In genomic region chr11:59662877-59663775, GRCm38 (mm10) we compare ENCODE assay signal across 8 mouse cellular contexts. TPM values are rescaled to one million over a fixed set of nuclear protein-coding genes. Genes with fewer than 3 reads are reported as not detected.
DNase-seq lines count a peak whose midpoint lies in the region; ATAC-seq and TF ChIP-seq lines count a peak whose summit lies in the region.

No protein-coding gene starts in this region.

- TF ChIP-seq CTCF in bone marrow macrophage, adult 2 months (IDR thresholded peaks at IDR 0.05; ENCODE audit: low read depth, low read length) = no peak

- H3K9ac ChIP-seq in heart, embryonic 12.5 days = peak overlapping the region; percentile 80

- H3K27ac ChIP-seq in bone marrow macrophage, adult 2 months (ENCODE audit: insufficient read depth, low read depth, low read length) = no peak overlapping the region
- H3K27ac ChIP-seq in heart, embryonic 12.5 days (ENCODE audit: poor library complexity, severe bottlenecking) = peak overlapping the region; percentile 75
- H3K27ac ChIP-seq in limb, embryonic 10.5 days = peak overlapping the region; percentile 92

- WGBS in heart, embryonic 12.5 days = 4% methylated on average over 30 of the region's 30 CpGs
- 3% methylated on average over 30 of the region's 30 CpGs for WGBS in limb, embryonic 10.5 days

- peaks cover 35% of the 10 kb centered on the region for H3K4me1 ChIP-seq in bone marrow macrophage, adult 2 months (ENCODE audit: control insufficient read depth, insufficient read depth, low read length)
- peaks cover 43% of the 10 kb centered on the region for H3K4me1 ChIP-seq in heart, embryonic 12.5 days (replicated peaks)
- H3K4me1 ChIP-seq in limb, embryonic 10.5 days = peaks cover 40% of the 10 kb centered on the region

- ATAC-seq in cerebellum, adult (ENCODE audit: insufficient number of reproducible peaks, low FRiP score, low TSS enrichment) = no peak
- ATAC-seq in heart, embryonic 12.5 days (ENCODE audit: insufficient number of reproducible peaks, low FRiP score) = peak; percentile 17; the same call in 1 of the 2 replicates

- no peak for TF ChIP-seq POLR2A in bone marrow macrophage, adult 2 months (IDR thresholded peaks at IDR 0.05; ENCODE audit: borderline replicate concordance, low read depth, low read length)
- no peak for TF ChIP-seq POLR2A in myocyte (IDR thresholded peaks at IDR 0.05; ENCODE audit: insufficient read length, low read depth)

- no peaks in the 10 kb centered on the region for H3K27me3 ChIP-seq in heart, embryonic 12.5 days (replicated peaks)
- 0 out of 2 replicates have a peak, but pooled peaks cover 3% of the 10 kb centered on the region for H3K27me3 ChIP-seq in limb, embryonic 10.5 days (ENCODE audit: low read depth, poor library complexity, severe bottlenecking)
- no peaks in the 10 kb centered on the region for H3K27me3 ChIP-seq in myocyte (ENCODE audit: control insufficient read depth, insufficient read depth, insufficient read length)

- H3K4me2 ChIP-seq in heart, embryonic 12.5 days = peak overlapping the region; percentile 93
- H3K4me2 ChIP-seq in myocyte (ENCODE audit: low read depth) = peak overlapping the region; percentile 88

- peak overlapping the region; percentile 85 for H3K4me3 ChIP-seq in bone marrow macrophage, adult 2 months (ENCODE audit: insufficient read depth, low read length)
- peak overlapping the region; percentile 63 for H3K4me3 ChIP-seq in heart, embryonic 12.5 days
- peak overlapping the region; percentile 79 for H3K4me3 ChIP-seq in limb, embryonic 10.5 days
- peak overlapping the region; percentile 64 for H3K4me3 ChIP-seq in myocyte

- H3K36me3 ChIP-seq in heart, embryonic 12.5 days = no peaks in the 10 kb centered on the region
- H3K36me3 ChIP-seq in limb, embryonic 10.5 days = peaks cover 4% of the 10 kb centered on the region; the same call in 1 of the 2 replicates
- peaks cover 5% of the 10 kb centered on the region for H3K36me3 ChIP-seq in myocyte (ENCODE audit: control insufficient read depth, insufficient read depth)

- H3K79me2 ChIP-seq in myocyte (ENCODE audit: control insufficient read depth, insufficient read depth) = peaks cover 54% of the 10 kb centered on the region

- no peaks in the 10 kb centered on the region for H3K9me3 ChIP-seq in heart, embryonic 12.5 days (replicated peaks)
- H3K9me3 ChIP-seq in limb, embryonic 10.5 days (replicated peaks) = no peaks in the 10 kb centered on the region

- H3ac ChIP-seq in myocyte (ENCODE audit: control insufficient read depth, insufficient read length) = peak overlapping the region; percentile 80

- DNase-seq in cerebellum, adult 11 months = peak; percentile 42
- peak; percentile 67 for DNase-seq in 3134 (ENCODE audit: extremely low read depth, insufficient read length, low spot score)
- peak; percentile 52 for DNase-seq in limb, embryonic 10.5 days (ENCODE audit: low spot score)
- no peak for DNase-seq in natural killer cell, adult 2 months (ENCODE audit: low spot score in 2 of 2)

TF ChIP-seq in myocyte, 11 proteins besides CTCF, POLR2A, EP300 and RAD21:
- TF ChIP-seq REST (IDR thresholded peaks at IDR 0.05; ENCODE audit: insufficient read depth, insufficient read length) (no peak), TCF12 (IDR thresholded peaks at IDR 0.05; ENCODE audit: insufficient read depth, poor library complexity, severe bottlenecking) (no peak), CEBPB (IDR thresholded peaks at IDR 0.05; ENCODE audit: insufficient read depth, poor library complexity, severe bottlenecking) (no peak), MYOD1 (IDR thresholded peaks at IDR 0.05; ENCODE audit: control insufficient read depth in 1 of 3, insufficient read length in 2 of 3, low read depth in 2 of 3) (no peak), TCF3 (IDR thresholded peaks at IDR 0.05; ENCODE audit: insufficient read length, low read depth) (no peak), POLR2AphosphoS2 (IDR thresholded peaks at IDR 0.05; ENCODE audit: insufficient read length, low read depth) (no peak), USF1 (IDR thresholded peaks at IDR 0.05; ENCODE audit: low read depth) (no peak), E2F4 (IDR thresholded peaks at IDR 0.05; ENCODE audit: insufficient read depth) (no peak), MAX (IDR thresholded peaks at IDR 0.05; ENCODE audit: low read depth) (no peak), MYOG (IDR thresholded peaks at IDR 0.05; ENCODE audit: control insufficient read depth in 1 of 3, insufficient read depth in 1 of 3, insufficient read length in 2 of 3, low read depth in 2 of 3) (no peak), SRF (IDR thresholded peaks at IDR 0.05; ENCODE audit: control insufficient read depth, insufficient read length, low read depth) (no peak)

RNA-seq across cellular contexts. Expression of gene Mprip, which starts 2.0 kb away (rescaled TPM):
- polyA plus RNA-seq in bone marrow macrophage, adult 2 months (2012; ENCODE audit: insufficient read depth, insufficient read length, missing spikeins) = 52.4 and 55.9 TPM in 2 replicates
- 79.5 and 79.8 TPM in 2 replicates for polyA plus RNA-seq in heart, embryonic 12.5 days (2016; fragmentation: Nextera tagmentation; extraction: Ambion mirVana)
- polyA plus RNA-seq in limb, embryonic 10.5 days (2016; fragmentation: Nextera tagmentation; extraction: Ambion mirVana) = 52.3 and 62.9 TPM in 2 replicates
- 191 TPM for polyA plus RNA-seq in myocyte (2012; fragmentation: generic; extraction: Trizol)

Comparison
In these comparisons a context has a peak if more than half of its experiments do, and no peak if none do; other contexts are left out.
1. DNase-seq: peak in cerebellum, adult 11 months (single experiment), 3134 (single experiment) and limb, embryonic 10.5 days (single experiment); none in natural killer cell, adult 2 months (0 of 2).
2. Peak in every context shown above with its lines, with median percentiles within 50 percentile points of each other: H3K4me3 ChIP-seq.